Mouse (Mus musculus) myocyte (in vitro differentiated cells): ENCODE results near the gene Myl7. TPM values are rescaled to one million over a fixed set of nuclear protein-coding genes. Genes with fewer than 3 reads are reported as not detected.

Experiments used
- H3K27me3 ChIP-seq: one replicate; pipeline ENCODE4 v1.6.1; 2011; ENCODE audit not compliant: control insufficient read depth, insufficient read depth, insufficient read length
- H3K36me3 ChIP-seq: one replicate; pipeline ENCODE4 v1.6.1; 2011; ENCODE audit not compliant: control insufficient read depth, insufficient read depth
- H3K4me2 ChIP-seq: one replicate; pipeline ENCODE4 v1.6.1; 2011; ENCODE audit warnings: low read depth, control low read depth
- H3K4me3 ChIP-seq: one replicate; pipeline ENCODE4 v1.5.1; 2011; ENCODE audit warnings: mild to moderate bottlenecking, control low read depth, moderate library complexity
- H3K79me2 ChIP-seq: one replicate; pipeline ENCODE4 v1.6.1; 2011; ENCODE audit not compliant: control insufficient read depth, insufficient read depth
- H3ac ChIP-seq: one replicate; pipeline ENCODE4 v1.6.1; 2011; ENCODE audit not compliant: control insufficient read depth, insufficient read length
- CEBPB ChIP-seq: IDR thresholded peaks from 2 replicates; pipeline ENCODE4 v1.6.1; 2011; ENCODE audit warnings: mild to moderate bottlenecking, moderate library complexity; ENCODE audit not compliant: poor library complexity, insufficient read depth, severe bottlenecking
- E2F4 ChIP-seq: IDR thresholded peaks from one replicate; pipeline ENCODE4 v1.6.1; 2011; ENCODE audit warnings: mild to moderate bottlenecking, control low read depth, moderate library complexity; ENCODE audit not compliant: insufficient read depth
- MAX ChIP-seq: IDR thresholded peaks from one replicate; pipeline ENCODE4 v1.6.1; 2011; ENCODE audit warnings: low read depth, mild to moderate bottlenecking, control low read depth
- MYOD1 ChIP-seq, 3 experiments: IDR thresholded peaks; one replicate each; pipeline ENCODE4 v1.6.1; 2011; ENCODE audit warnings: control low read depth in 2 of 3, low read depth in 2 of 3, mild to moderate bottlenecking in 2 of 3, moderate library complexity in 1 of 3; ENCODE audit not compliant: insufficient read length in 2 of 3, control insufficient read depth in 1 of 3
- MYOG ChIP-seq, 3 experiments: IDR thresholded peaks; one replicate each; pipeline ENCODE4 v1.6.1; 2011; ENCODE audit warnings: control low read depth in 2 of 3, low read depth in 2 of 3, mild to moderate bottlenecking in 2 of 3; ENCODE audit not compliant: insufficient read length in 2 of 3, control insufficient read depth in 1 of 3, insufficient read depth in 1 of 3
- POLR2A ChIP-seq: IDR thresholded peaks from one replicate; pipeline ENCODE4 v1.6.1; 2011; ENCODE audit warnings: low read depth, mild to moderate bottlenecking, control low read depth, moderate library complexity; ENCODE audit not compliant: insufficient read length
- POLR2AphosphoS2 ChIP-seq: IDR thresholded peaks from one replicate; pipeline ENCODE4 v1.6.1; 2011; ENCODE audit warnings: low read depth, control low read depth; ENCODE audit not compliant: insufficient read length
- REST ChIP-seq: IDR thresholded peaks from one replicate; pipeline ENCODE4 v1.6.1; 2011; ENCODE audit warnings: mild to moderate bottlenecking, control low read depth, moderate library complexity; ENCODE audit not compliant: insufficient read depth, insufficient read length
- SRF ChIP-seq: IDR thresholded peaks from one replicate; pipeline ENCODE4 v1.6.1; 2011; ENCODE audit warnings: low read depth; ENCODE audit not compliant: control insufficient read depth, insufficient read length
- TCF12 ChIP-seq: IDR thresholded peaks from one replicate; pipeline ENCODE4 v1.6.1; 2011; ENCODE audit warnings: mild to moderate bottlenecking, control low read depth; ENCODE audit not compliant: poor library complexity, insufficient read depth, severe bottlenecking
- TCF3 ChIP-seq: IDR thresholded peaks from one replicate; pipeline ENCODE4 v1.6.1; 2011; ENCODE audit warnings: low read depth, control low read depth; ENCODE audit not compliant: insufficient read length
- USF1 ChIP-seq: IDR thresholded peaks from one replicate; pipeline ENCODE4 v1.6.1; 2011; ENCODE audit warnings: low read depth, mild to moderate bottlenecking, control low read depth, moderate library complexity
- polyA plus RNA-seq: library from polyadenylated mRNA; unstranded; fragments of >200 nt; fragmentation: generic; extraction: Trizol; gene quantifications from one replicate; pipeline ENCODE4 v1.2.1, GENCODE M21; 2012; ENCODE audit warnings: missing spikeins

Myl7 gene
- polyA plus RNA-seq, 1 experiment = not detected

- Histone ChIP-seq H3K79me2 (no peaks in the 10 kb centered on the region), H3K27me3 (peaks cover 10% of the 10 kb centered on the region), H3ac (no peak overlapping the region), H3K4me2 (no peak overlapping the region), H3K36me3 (no peaks in the 10 kb centered on the region), H3K4me3 (no peak overlapping the region)
- TF ChIP-seq SRF (no peak), TCF3 (no peak), TCF12 (no peak), REST (no peak), MYOG (IDR thresholded peaks at IDR 0.05; ENCODE audit: control insufficient read depth in 1 of 3, insufficient read depth in 1 of 3, insufficient read length in 2 of 3, low read depth in 2 of 3) (no peak)
These were observed 2.7 kb upstream of the Myl7 start for GRCm38 (mm10) chr11:5901320-5901719.

GRCm38 (mm10) chr11:5899286-5899685, 704 bp upstream of the Myl7 start:
- H3K79me2 ChIP-seq = no peaks in the 10 kb centered on the region
- no peaks in the 10 kb centered on the region for H3K36me3 ChIP-seq
- TF ChIP-seq POLR2AphosphoS2 = no peak
- no peak overlapping the region for H3K4me2 ChIP-seq
- H3K4me3 ChIP-seq = no peak overlapping the region
- H3K27me3 ChIP-seq = peaks cover 10% of the 10 kb centered on the region
- no peak overlapping the region for H3ac ChIP-seq

GRCm38 (mm10) chr11:5897839-5898238, 743 bp downstream of the Myl7 start:
- TF ChIP-seq TCF3 (no peak), USF1 (no peak), REST (no peak), MAX (no peak), MYOG (IDR thresholded peaks at IDR 0.05; ENCODE audit: control insufficient read depth in 1 of 3, insufficient read depth in 1 of 3, insufficient read length in 2 of 3, low read depth in 2 of 3) (no peak), TCF12 (no peak), MYOD1 (IDR thresholded peaks at IDR 0.05; ENCODE audit: control insufficient read depth in 1 of 3, insufficient read length in 2 of 3, low read depth in 2 of 3) (no peak), POLR2AphosphoS2 (no peak), E2F4 (no peak), SRF (no peak), CEBPB (no peak), POLR2A (no peak)
- Histone ChIP-seq H3K27me3 (peaks cover 10% of the 10 kb centered on the region), H3K36me3 (no peaks in the 10 kb centered on the region), H3K4me3 (no peak overlapping the region), H3ac (no peak overlapping the region), H3K79me2 (no peaks in the 10 kb centered on the region), H3K4me2 (no peak overlapping the region)

- Histone ChIP-seq H3K4me2 (no peak overlapping the region), H3K4me3 (no peak overlapping the region), H3ac (no peak overlapping the region), H3K36me3 (no peaks in the 10 kb centered on the region), H3K79me2 (no peaks in the 10 kb centered on the region), H3K27me3 (peaks cover 8% of the 10 kb centered on the region)
- TF ChIP-seq MYOD1 (IDR thresholded peaks at IDR 0.05; ENCODE audit: control insufficient read depth in 1 of 3, insufficient read length in 2 of 3, low read depth in 2 of 3) = no peak
- no peak for TF ChIP-seq REST
These were observed 1.4 kb downstream of the Myl7 start for GRCm38 (mm10) chr11:5897230-5897629.

GRCm38 (mm10) chr11:5893807-5894206, 4.8 kb downstream of the Myl7 start:
- H3ac ChIP-seq = no peak overlapping the region
- no peak for TF ChIP-seq POLR2A
- no peak for TF ChIP-seq USF1
- TF ChIP-seq TCF3 = no peak
- TF ChIP-seq POLR2AphosphoS2 = no peak
- no peak for TF ChIP-seq TCF12
- TF ChIP-seq MYOD1 (IDR thresholded peaks at IDR 0.05; ENCODE audit: control insufficient read depth in 1 of 3, insufficient read length in 2 of 3, low read depth in 2 of 3) = no peak
- TF ChIP-seq CEBPB = no peak
- no peak for TF ChIP-seq REST
- TF ChIP-seq MAX = no peak
- no peak for TF ChIP-seq E2F4
- no peak for TF ChIP-seq MYOG (IDR thresholded peaks at IDR 0.05; ENCODE audit: control insufficient read depth in 1 of 3, insufficient read depth in 1 of 3, insufficient read length in 2 of 3, low read depth in 2 of 3)
- TF ChIP-seq SRF = no peak
- no peak overlapping the region for H3K4me2 ChIP-seq
- no peak overlapping the region for H3K4me3 ChIP-seq
- H3K27me3 ChIP-seq = no peaks in the 10 kb centered on the region
- H3K36me3 ChIP-seq = no peaks in the 10 kb centered on the region
- H3K79me2 ChIP-seq = no peaks in the 10 kb centered on the region
